Mouse (Mus musculus): ENCODE measurements around the gene Rnf150. TPM values are rescaled to one million over a fixed set of nuclear protein-coding genes. Genes with fewer than 3 reads are reported as not detected.

Rnf150 gene
- total and polyA plus RNA-seq, 2 experiments, result 0.24 to 0.92 TPM

- H3K4me3 ChIP-seq (ENCODE audit: insufficient read depth, low read depth, low read length), result no peak overlapping the region
- H3K79me2 ChIP-seq (ENCODE audit: control insufficient read depth, insufficient read depth, low read length), result no peaks in the 10 kb centered on the region
- TF ChIP-seq CTCF (IDR thresholded peaks at IDR 0.05; ENCODE audit: low read depth, low read length), result no peak
- no peak for TF ChIP-seq POLR2A (IDR thresholded peaks at IDR 0.05; ENCODE audit: extremely low read depth, insufficient read depth, low read length)
- no peak overlapping the region for H3K27ac ChIP-seq (replicated peaks; ENCODE audit: insufficient read depth, low read depth, low read length)
- no peaks in the 10 kb centered on the region for H3K27me3 ChIP-seq (ENCODE audit: control insufficient read depth, insufficient read depth, low read length)
- no peak for DNase-seq (ENCODE audit: extremely low read depth, low read depth, low spot score)
- 79% methylated on average over 3 of the region's 3 CpGs for WGBS
- no peaks in the 10 kb centered on the region for H3K4me1 ChIP-seq (ENCODE audit: control insufficient read depth, insufficient read depth, low read length)
- no peaks in the 10 kb centered on the region for H3K36me3 ChIP-seq (ENCODE audit: control insufficient read depth, insufficient read depth, low read length)
- H3K9ac ChIP-seq (ENCODE audit: low read depth, low read length), result no peak overlapping the region
Observed at GRCm38 (mm10) chr8:83061873-83062272, 198.7 kb downstream of the Rnf150 start.

DNA sequence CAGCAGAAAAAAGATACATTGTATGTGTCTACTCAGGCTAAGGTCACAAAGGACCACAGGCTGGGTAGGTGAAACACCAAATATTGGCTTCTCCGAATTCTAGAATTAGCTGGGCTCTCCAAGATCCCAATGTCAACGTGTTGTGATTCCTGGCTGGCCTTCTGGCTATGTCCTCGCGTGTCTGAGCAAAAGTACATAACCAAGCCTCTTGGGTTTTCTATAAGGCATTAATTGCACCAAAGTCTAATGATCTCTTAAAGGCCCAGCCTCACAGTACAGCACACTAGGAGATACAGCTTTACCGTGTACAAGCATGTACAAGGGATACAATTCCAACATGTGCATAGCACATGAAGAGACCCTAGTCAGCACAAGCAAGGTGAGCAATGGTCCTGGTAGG is 199.1 kb downstream of the Rnf150 start:
- no peak for DNase-seq (ENCODE audit: extremely low read depth, low read depth, low spot score)
- TF ChIP-seq CTCF (IDR thresholded peaks at IDR 0.05; ENCODE audit: low read depth, low read length) (no peak), POLR2A (IDR thresholded peaks at IDR 0.05; ENCODE audit: extremely low read depth, insufficient read depth, low read length) (no peak)
- Histone ChIP-seq H3K4me1 (ENCODE audit: control insufficient read depth, insufficient read depth, low read length) (no peaks in the 10 kb centered on the region), H3K4me3 (ENCODE audit: insufficient read depth, low read depth, low read length) (no peak overlapping the region), H3K27me3 (ENCODE audit: control insufficient read depth, insufficient read depth, low read length) (no peaks in the 10 kb centered on the region), H3K79me2 (ENCODE audit: control insufficient read depth, insufficient read depth, low read length) (no peaks in the 10 kb centered on the region), H3K27ac (replicated peaks; ENCODE audit: insufficient read depth, low read depth, low read length) (no peak overlapping the region), H3K9ac (ENCODE audit: low read depth, low read length) (no peak overlapping the region), H3K36me3 (ENCODE audit: control insufficient read depth, insufficient read depth, low read length) (no peaks in the 10 kb centered on the region)
- 90% methylated on average over 5 of the region's 5 CpGs for WGBS

DNA sequence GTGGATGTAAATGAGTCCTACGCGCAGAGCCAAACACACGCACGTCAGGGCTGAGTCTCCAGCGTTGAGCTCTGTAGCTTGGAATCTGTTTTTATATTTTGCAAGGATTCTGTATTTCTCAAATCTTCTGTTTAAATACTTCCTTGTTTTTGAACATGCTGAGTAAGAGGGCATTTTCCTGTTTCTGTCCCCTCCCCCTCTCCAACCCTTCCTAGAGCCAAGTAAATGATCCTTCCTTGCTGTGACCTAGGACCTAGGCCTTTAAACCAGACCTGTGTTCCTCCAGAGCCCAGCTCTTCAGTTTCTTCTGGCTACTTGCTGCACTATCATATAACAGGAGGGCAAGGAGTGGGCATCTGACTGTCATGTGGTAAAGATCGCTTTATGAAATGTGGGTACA is 200.9 kb downstream of the Rnf150 start:
- no peaks in the 10 kb centered on the region for H3K4me1 ChIP-seq (ENCODE audit: control insufficient read depth, insufficient read depth, low read length)
- H3K36me3 ChIP-seq (ENCODE audit: control insufficient read depth, insufficient read depth, low read length), result no peaks in the 10 kb centered on the region
- 91% methylated on average over 6 of the region's 6 CpGs for WGBS
- H3K27ac ChIP-seq (replicated peaks; ENCODE audit: insufficient read depth, low read depth, low read length), result peak overlapping the region; percentile 37; the same call in 1 of the 2 replicates
- H3K4me3 ChIP-seq (ENCODE audit: insufficient read depth, low read depth, low read length), result no peak overlapping the region
- no peak for TF ChIP-seq POLR2A (IDR thresholded peaks at IDR 0.05; ENCODE audit: extremely low read depth, insufficient read depth, low read length)
- no peak for TF ChIP-seq CTCF (IDR thresholded peaks at IDR 0.05; ENCODE audit: low read depth, low read length)
- H3K79me2 ChIP-seq (ENCODE audit: control insufficient read depth, insufficient read depth, low read length), result no peaks in the 10 kb centered on the region
- no peaks in the 10 kb centered on the region for H3K27me3 ChIP-seq (ENCODE audit: control insufficient read depth, insufficient read depth, low read length)
- peak; percentile 33 for DNase-seq (ENCODE audit: extremely low read depth, low read depth, low spot score)
- no peak overlapping the region for H3K9ac ChIP-seq (ENCODE audit: low read depth, low read length)

- no peak for DNase-seq (ENCODE audit: extremely low read depth, low read depth, low spot score)
- H3K4me3 ChIP-seq (ENCODE audit: insufficient read depth, low read depth, low read length), result no peak overlapping the region
- no peaks in the 10 kb centered on the region for H3K36me3 ChIP-seq (ENCODE audit: control insufficient read depth, insufficient read depth, low read length)
- no peaks in the 10 kb centered on the region for H3K27me3 ChIP-seq (ENCODE audit: control insufficient read depth, insufficient read depth, low read length)
- H3K9ac ChIP-seq (ENCODE audit: low read depth, low read length), result no peak overlapping the region
- WGBS, result 84% methylated on average over 6 of the region's 6 CpGs
- no peak overlapping the region for H3K27ac ChIP-seq (replicated peaks; ENCODE audit: insufficient read depth, low read depth, low read length)
- H3K79me2 ChIP-seq (ENCODE audit: control insufficient read depth, insufficient read depth, low read length), result no peaks in the 10 kb centered on the region
- no peak for TF ChIP-seq POLR2A (IDR thresholded peaks at IDR 0.05; ENCODE audit: extremely low read depth, insufficient read depth, low read length)
- TF ChIP-seq CTCF (IDR thresholded peaks at IDR 0.05; ENCODE audit: low read depth, low read length), result no peak
- no peaks in the 10 kb centered on the region for H3K4me1 ChIP-seq (ENCODE audit: control insufficient read depth, insufficient read depth, low read length)
Observed at GRCm38 (mm10) chr8:83066076-83066475, 202.9 kb downstream of the Rnf150 start.

DNA sequence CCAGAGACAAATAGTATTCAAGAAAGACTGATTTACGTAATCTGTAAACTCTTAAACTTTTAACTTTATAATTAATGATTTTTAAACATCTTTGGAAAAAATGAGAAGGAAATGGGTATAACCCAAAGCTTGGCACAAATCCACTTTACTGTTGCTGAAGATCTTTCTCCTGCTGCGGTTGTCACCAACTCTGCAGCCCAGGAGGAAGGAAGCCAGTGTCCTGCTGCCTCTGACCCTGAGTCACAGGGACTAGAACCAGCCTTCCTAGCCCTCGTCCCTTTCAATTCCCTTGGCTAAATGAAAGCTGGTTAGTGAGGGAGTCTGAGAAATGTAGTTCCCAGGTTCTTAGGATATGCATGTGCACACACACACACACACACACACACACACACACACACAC is 203.7 kb downstream of the Rnf150 start:
- Histone ChIP-seq H3K79me2 (ENCODE audit: control insufficient read depth, insufficient read depth, low read length) (no peaks in the 10 kb centered on the region), H3K27ac (replicated peaks; ENCODE audit: insufficient read depth, low read depth, low read length) (no peak overlapping the region), H3K4me1 (ENCODE audit: control insufficient read depth, insufficient read depth, low read length) (no peaks in the 10 kb centered on the region), H3K36me3 (ENCODE audit: control insufficient read depth, insufficient read depth, low read length) (no peaks in the 10 kb centered on the region), H3K9ac (ENCODE audit: low read depth, low read length) (no peak overlapping the region), H3K27me3 (ENCODE audit: control insufficient read depth, insufficient read depth, low read length) (no peaks in the 10 kb centered on the region), H3K4me3 (ENCODE audit: insufficient read depth, low read depth, low read length) (no peak overlapping the region)
- 71% methylated on average over 3 of the region's 3 CpGs for WGBS
- TF ChIP-seq CTCF (IDR thresholded peaks at IDR 0.05; ENCODE audit: low read depth, low read length) (no peak), POLR2A (IDR thresholded peaks at IDR 0.05; ENCODE audit: extremely low read depth, insufficient read depth, low read length) (no peak)
- DNase-seq (ENCODE audit: extremely low read depth, low read depth, low spot score), result peak; percentile 14

DNA sequence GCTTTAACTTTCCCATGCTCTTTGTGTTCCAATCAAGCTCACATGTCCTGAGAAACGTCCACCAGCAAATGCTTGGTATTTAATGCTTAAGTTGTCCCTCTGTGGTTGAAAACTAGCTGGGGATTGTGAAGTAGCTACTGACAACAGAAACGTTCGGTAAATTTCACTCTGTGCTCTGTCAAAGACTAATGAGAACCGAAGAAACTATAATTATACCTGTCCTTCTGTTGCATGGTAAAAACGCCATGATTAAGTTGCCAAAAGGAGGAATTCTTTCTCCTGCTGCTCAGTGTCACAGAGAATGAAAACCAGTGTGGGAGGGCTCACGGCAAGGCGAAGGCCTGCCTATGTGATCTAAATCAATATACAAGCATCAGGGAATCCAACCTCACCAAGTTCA is 204.8 kb downstream of the Rnf150 start:
- Histone ChIP-seq H3K36me3 (ENCODE audit: control insufficient read depth, insufficient read depth, low read length) (no peaks in the 10 kb centered on the region), H3K27me3 (ENCODE audit: control insufficient read depth, insufficient read depth, low read length) (no peaks in the 10 kb centered on the region), H3K4me1 (ENCODE audit: control insufficient read depth, insufficient read depth, low read length) (no peaks in the 10 kb centered on the region), H3K4me3 (ENCODE audit: insufficient read depth, low read depth, low read length) (no peak overlapping the region), H3K9ac (ENCODE audit: low read depth, low read length) (no peak overlapping the region), H3K27ac (replicated peaks; ENCODE audit: insufficient read depth, low read depth, low read length) (no peak overlapping the region), H3K79me2 (ENCODE audit: control insufficient read depth, insufficient read depth, low read length) (no peaks in the 10 kb centered on the region)
- TF ChIP-seq POLR2A (IDR thresholded peaks at IDR 0.05; ENCODE audit: extremely low read depth, insufficient read depth, low read length), result no peak
- 85% methylated on average over 7 of the region's 7 CpGs for WGBS
- no peak for DNase-seq (ENCODE audit: extremely low read depth, low read depth, low spot score)

Measured in liver, adult 2 months (tissue).